Mouse (Mus musculus): Measurements from ENCODE around the gene Cenpo. TPM values are rescaled to one million over a fixed set of nuclear protein-coding genes. Genes with fewer than 3 reads are reported as not detected.

The Cenpo gene
- total RNA-seq, 2 experiments from 2014 or later = 3.5 to 4.8 TPM

GRCm38 (mm10) chr12:4150936-4151335 lies 83.2 kb downstream of the Cenpo start:
- DNase-seq (ENCODE audit: low spot score in 2 of 2) = no peak

Other genes starting within 250 kb of the Cenpo start
- gene Efr3b, start 195.4 kb downstream of the Cenpo start, total RNA-seq (2021) = 10 to 100 TPM; 91.9 to 92.3 TPM
- 10 to 100 TPM; 82.6 to 83.9 TPM for gene Dnajc27, start 151.7 kb downstream of the Cenpo start, total RNA-seq (2021)
- gene Adcy3, start 101.2 kb downstream of the Cenpo start, total RNA-seq (2021) = 10 to 100 TPM; 50.9 to 53.0 TPM
- 1 to 10 TPM; 8.0 to 8.5 TPM for gene Ptrhd1, start 267 bp downstream of the Cenpo start, total RNA-seq (2021)
- gene Ncoa1, start 242.9 kb upstream of the Cenpo start, total RNA-seq (2021) = 100 to 1,000 TPM; 138 to 140 TPM